Mouse (Mus musculus): ENCODE measurements around the gene Adcy1. TPM values are rescaled to one million over a fixed set of nuclear protein-coding genes. Genes with fewer than 3 reads are reported as not detected.
A peak's percentile ranks its signal among the peaks of the same experiment; 100 is the strongest.
"Not testable (repeated sequence)": the region's sequence is repeated elsewhere in the genome, so short reads cannot be mapped to it uniquely, and the experiment has no call there.

Adcy1 gene
- total RNA-seq, 2 experiments from 2014 or later, result 2.6 to 2.8 TPM

DNA sequence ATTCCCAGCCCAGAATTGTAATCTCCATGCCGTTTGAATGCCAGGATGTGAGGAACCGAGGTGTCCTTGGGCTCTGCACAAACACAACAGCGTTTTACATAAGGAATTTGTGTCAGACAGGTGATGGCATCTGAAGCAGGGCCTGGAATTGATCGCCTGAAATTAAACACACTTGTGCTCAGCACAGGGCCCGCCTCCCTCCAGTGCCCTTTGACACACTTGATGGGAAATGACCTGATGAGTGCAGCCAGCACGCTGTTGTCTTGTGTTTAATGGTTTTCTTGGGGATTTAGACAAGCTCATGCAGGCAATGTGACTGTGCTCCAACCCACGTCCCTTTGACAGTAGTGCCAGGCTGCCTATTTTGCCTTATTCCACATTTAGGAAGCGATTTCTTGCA, 124.2 kb downstream of the Adcy1 start:
- no peak for DNase-seq

DNA sequence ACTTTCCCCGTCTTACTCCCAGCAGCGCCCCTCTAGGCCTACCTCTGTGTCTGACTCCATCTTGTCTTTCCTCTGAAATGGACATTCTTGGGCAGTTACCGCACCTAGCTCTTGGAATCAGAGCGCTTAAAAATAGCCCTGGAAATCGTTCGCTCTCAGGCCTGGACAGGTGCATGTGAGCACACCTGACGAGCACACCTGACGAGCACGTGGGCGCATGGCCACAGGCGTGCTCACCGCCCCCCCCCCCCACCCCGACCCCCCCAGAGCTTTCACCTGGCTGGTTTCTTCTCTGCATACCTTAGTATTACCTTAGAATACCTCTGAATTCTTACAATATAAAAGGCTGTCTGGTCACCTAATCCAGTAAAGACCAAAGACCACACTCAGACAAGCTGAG, 125.2 kb downstream of the Adcy1 start, which contains the start of gene Gm11985:
Gm11985 (minus strand) TSS at position 101 of the 400 bp plus-strand sequence.
- no peak for DNase-seq

DNA sequence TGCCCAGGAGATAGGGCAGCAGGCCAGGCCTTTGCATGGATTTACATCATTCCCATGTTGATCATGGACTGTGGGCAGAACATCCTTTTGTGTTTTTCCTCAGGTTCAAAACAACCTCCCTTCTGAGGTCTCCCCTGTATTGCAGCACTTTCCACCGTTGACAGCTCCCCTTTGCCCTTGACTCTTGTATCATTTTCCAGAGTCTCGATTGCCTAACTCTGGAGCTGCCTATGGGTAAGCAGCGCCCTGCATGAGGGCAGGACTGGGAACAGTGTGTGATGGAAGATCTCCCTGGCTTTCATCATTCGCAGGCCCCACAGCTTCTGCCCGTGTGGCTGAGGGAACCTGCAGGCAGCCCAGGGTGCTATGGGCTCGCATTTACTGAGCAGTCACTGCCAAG, 129.4 kb downstream of the Adcy1 start:
- no peak for DNase-seq

DNA sequence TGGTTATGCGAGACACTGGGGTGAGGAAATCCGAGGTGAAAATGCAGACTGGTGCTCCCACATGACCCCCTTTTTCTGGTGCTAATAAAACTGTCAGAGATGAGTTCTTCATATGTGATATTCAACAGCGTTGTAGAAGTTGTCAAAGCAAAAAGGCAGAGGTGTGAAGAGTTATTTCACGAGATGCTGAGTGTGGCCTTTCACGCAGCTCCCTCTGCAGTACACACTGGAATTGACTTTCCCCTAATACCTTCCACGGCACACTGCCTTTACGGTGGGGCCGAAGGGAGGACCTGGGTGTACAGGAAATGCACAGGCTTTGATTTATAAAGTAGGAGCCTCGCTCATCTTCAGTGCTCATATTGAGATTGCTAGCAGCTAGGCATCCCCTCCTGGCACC, 129.8 kb downstream of the Adcy1 start:
- DNase-seq, result no peak

DNA sequence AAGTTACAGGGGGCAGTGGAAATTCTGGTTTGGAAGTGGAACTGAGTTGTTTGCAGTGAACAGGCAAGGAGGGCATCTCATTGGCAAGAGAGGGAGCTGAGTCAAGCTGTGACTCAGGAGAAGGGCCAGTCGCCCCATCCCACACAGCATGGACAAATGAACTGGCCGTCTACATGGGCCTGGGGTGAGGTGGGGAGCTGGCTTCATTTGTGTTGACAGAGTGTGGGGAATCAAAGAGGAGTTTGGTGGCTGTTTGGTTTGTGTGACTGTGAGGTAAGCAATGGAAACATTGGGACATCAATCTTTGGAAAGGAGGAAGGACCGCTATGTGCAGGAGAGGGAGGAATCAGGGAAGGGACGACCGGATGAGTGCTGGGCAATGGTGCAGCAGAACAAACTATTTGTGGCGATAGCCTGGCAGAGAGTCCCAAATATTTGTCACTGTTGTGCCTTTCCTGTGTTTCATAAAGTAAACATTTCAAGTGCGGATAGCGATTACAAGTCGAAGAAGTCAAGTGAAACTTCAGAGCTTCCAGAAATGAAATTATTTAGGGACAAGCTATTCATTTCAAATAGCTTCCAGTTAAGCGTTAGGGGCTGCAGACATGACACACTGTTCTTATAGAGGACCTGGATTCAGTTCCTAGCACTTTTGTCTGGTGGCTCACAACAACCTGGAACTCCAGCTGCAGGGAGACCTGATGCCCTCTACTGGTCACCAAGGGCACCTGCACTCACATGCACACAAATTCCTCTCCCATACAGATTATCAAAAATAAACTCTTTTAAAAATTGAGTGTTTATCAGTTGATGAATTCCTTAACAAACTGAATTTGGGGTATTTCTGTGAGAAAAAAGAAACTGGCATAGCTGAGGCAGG, 131.4 kb downstream of the Adcy1 start:
- no peak for DNase-seq

DNA sequence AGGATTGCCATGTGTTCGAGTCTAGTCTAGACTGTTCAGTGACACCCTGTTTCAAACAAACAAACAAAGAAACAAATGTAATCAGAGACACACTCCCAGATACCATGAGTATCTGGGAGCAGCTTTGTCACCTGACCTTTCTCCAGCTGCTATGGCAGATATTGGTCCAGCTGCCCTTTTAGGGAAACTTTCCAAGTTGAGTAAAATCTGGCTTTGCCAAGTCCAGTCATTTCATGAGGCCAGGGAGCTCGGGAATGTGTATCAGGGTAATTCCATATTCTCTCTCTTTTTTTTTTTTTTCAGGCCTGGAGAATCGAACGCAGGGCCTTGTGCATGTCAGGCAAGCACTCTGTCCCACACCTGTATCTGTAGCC, 132.0 kb downstream of the Adcy1 start:
- DNase-seq, result no peak

DNA sequence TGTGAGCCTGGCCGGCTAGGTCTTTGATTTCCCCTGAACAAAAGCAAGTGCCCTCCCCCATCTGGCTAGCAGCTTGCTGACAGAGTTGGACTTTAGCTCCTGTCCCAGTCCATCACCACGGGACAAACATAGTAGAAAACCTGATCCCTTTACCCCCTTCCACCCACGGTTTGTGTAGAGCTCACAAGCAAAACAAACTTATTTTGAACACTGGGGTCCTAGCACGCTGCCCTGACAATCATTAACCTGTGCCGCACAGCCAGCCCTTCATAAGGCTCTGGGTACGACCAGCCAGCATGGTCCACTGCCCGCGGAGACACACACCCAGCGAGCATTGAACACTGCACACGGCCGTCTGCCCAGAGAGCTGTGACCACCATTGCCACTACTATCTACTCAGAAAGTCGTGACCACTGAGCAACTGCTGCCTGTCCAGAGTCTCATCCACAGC, 134.2 kb downstream of the Adcy1 start, which contains the start of gene Igfbp1:
Igfbp1 (plus strand) TSS at position 292 of the 451 bp plus-strand sequence.
- DNase-seq, result no peak

DNA sequence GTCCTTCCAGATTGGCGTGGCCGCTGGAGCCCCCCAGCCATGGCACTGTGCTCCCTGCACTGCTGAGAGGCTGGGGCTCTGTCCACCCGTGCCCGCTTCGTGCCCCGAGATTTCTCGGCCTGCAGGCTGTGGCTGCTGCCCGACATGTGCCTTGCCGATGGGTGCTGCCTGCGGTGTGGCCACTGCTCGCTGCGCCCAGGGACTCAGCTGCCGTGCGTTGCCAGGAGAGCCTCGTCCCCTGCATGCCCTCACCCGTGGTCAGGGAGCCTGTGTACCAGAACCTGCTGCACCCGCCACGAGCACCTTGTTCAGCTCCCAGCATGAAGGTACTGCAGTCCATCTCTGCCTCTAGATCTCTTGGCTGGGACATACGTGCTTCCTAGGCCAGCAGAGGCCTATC, 134.7 kb downstream of the Adcy1 start:
- DNase-seq, result no peak

DNA sequence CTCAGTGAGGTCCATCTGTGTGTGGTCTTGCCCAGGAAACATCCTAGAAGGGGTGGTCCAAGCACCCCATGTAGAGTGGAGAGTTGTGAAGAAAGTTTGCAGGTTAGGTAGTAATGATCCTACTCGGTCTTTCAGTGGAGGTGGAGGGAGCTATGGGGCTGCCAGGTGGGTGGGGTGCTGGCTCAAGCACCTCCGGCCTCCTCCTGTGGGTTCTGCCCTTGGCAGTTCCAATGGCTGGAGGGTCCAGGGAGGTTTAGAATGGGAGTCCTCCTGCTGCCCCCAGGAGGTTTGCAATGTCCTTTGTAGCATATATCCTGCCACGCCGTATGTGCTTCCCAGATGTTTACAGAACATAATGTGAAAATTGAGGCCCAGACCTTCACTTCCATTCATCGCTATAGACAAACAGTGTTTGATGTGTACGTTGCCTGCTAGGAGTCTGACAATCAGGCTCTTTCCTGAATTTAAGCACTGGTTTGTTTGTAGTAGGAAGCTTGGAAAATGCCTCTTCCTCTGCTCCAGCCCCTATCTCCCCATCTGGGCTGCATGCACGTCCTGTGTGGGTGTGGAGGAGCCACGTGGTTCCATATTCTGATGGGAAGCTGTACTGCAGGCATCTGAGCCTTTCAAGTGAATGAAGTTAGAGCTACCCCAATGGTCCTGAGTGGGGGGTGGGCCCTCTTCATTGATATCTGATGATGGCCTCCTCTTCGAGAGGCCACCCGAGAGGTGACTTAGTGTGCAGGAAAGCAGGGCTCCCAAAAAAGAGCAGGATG, 135.4 kb downstream of the Adcy1 start:
- DNase-seq, result no peak

DNA sequence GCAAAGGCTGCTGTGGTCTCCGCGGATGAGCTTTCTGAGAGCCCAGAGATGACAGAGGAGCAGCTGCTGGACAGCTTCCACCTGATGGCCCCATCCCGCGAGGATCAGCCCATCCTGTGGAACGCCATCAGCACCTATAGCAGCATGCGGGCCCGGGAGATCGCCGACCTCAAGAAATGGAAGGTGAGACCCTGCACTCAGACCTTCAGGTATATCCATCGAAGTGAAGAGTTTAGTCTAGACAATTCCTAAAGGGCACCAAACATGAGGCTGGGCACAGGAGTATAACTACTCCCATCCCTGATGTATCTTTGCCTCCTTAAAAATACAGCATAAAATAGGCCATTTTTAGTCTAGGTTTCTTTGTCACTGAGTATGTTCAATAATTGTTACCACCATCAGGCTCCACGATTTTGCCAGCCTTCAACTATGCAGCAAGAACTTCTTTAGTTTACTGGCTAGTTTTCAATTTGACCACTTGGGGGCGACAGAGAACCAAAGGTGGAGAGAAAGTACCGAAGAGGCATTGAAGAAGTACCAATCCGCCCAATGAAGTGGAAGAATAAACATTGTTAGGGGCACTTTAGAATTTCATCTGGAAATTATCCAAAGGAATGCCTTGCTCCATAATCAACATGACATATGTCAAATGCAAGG, 136.6 kb downstream of the Adcy1 start:
- DNase-seq, result peak; percentile 70

DNA sequence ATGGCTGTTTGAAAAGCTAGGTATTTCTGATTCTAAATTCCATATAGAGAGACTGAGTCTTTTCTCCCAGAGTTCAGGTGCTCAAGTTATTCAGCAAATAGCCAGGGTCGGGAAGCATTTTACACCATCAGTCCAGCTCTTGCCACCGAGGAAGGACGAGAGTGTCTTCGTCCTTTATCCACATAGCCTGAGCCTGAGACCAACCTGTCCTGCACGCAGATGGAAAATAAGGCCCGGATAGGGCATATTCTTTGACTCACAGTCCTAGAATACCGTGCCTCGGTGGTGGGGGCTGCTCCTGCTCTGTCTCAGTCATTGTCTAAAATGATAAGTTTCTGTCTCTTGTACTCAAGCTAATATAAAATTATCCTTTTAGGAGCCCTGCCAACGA, 137.1 kb downstream of the Adcy1 start:
- DNase-seq, result no peak

DNA sequence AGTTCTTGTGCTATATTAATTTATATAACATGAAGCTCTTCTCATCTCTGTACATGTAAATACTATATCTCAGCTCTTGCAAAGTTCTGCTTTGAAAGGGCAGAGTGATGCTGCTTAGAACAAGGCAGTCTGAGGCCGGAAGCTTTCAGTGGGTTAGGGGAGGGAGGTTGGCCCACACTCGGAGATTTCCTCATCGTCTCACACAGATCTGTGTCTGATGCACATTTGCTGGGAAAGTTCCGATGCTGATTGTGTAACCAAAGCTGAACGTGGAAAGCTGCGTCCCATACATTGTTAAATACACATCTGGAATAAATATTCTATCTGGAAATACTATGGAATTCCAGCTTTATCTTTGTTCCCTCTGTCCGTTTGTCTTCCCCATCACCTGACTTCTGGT, 138.9 kb downstream of the Adcy1 start:
- no peak for DNase-seq

DNA sequence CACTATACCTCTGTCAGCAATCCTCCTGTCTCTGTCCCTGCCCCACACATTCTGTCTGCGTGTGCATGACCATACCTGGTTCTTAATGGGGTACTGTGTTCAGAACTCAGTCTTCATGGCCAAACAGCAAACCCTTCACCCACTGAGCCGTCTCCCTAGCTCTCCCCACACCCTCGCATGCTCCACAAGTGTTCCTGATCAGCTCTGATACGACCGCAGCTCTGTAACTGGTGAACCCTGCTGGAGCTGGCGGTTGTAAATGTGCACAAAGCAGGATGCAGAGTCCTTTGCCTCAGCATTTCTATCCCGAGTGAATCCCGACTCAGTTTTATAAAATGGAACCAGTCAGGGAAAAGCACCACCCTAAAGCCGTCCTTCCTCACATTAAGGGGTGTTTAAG, 140.6 kb downstream of the Adcy1 start:
- DNase-seq, result no peak

DNA sequence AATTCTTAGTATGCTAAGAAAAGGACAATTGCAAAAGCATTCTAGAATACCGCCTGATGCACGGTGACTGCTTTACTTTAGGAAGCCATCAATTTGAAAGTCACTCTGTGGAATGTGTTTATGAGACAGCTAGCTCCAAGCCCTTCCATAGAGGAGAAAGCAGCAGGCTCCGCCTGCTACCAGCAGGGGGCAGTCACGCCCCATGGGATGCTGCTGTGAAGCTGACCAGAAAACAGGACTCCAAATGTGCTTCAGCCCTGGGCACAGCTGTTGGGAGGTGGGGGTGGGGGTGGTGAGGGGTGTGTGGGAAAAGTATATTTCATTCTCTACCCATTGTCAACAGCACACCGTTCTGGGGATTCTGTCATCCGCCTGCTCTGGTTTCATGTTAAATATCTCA, 147.1 kb downstream of the Adcy1 start:
- peak; percentile 87 for DNase-seq

DNA sequence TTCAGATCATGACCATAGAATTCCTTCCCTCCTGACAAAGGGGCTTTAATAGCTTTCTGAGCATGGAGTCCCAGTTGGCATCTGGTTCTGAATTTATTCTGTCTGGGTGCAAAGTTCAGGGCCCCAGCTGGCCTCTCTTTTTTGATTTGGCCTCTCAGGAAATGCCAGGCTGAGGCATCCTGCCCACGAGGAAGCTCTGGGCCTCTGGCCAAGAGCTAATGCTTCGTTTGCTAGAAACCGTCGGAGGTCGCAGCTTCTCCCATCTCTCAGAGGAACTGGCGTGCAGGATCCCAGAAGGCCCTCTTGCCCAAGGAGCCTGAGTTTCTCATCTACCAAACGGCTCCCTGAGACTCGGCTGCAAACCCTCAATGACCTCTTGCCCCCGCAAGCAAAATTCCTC, 147.9 kb downstream of the Adcy1 start:
- no peak for DNase-seq

DNA sequence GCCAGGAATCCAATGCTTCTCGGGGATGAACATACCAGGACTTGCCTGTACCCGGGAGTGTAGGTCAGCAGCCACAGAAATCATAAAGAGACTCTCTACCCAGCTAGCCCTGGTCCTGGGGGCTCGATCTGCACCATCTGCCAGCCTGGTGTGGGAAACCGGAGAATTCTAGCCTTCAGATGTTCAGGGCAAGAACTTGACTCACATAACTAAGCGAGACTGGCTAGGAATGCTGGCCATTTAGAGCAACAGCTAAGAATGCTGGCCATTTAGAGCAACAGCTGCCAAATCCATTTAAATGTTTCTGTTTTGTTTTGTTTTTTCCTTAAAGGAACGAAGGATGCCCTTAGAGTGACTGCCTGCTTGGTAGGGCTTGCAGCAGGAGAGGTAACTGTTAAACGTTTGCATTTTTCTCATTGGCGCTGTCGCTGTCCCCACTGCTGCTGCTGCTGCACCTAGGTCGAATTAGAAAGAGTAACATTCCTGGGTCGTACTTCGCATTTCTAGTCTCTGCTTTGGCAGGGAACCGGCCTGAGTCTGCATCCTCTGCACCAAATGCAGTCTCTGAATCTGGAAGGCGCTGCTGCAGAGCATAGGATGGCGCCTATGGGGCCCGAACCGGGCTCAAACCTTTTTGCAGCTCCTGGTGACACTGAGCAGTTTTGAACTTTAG, 149.0 kb downstream of the Adcy1 start:
- no peak for DNase-seq

DNA sequence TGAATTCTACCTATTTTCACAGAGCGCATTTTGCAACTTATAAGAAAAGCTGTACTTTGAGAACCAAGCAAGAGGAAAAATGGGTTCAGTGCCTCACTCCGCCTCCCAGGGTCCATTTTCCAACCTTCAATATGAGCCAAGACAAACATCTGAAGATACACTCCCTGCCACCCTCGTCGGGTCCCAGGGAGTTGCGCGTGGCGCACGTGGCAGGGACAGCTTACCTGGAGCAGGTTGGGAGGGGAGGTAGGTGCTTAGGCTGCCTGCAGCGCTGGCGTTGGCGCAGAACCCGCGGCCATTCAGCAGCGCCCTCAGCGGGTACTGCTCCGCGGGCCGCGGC, 149.8 kb downstream of the Adcy1 start:
- DNase-seq, result no peak

DNA sequence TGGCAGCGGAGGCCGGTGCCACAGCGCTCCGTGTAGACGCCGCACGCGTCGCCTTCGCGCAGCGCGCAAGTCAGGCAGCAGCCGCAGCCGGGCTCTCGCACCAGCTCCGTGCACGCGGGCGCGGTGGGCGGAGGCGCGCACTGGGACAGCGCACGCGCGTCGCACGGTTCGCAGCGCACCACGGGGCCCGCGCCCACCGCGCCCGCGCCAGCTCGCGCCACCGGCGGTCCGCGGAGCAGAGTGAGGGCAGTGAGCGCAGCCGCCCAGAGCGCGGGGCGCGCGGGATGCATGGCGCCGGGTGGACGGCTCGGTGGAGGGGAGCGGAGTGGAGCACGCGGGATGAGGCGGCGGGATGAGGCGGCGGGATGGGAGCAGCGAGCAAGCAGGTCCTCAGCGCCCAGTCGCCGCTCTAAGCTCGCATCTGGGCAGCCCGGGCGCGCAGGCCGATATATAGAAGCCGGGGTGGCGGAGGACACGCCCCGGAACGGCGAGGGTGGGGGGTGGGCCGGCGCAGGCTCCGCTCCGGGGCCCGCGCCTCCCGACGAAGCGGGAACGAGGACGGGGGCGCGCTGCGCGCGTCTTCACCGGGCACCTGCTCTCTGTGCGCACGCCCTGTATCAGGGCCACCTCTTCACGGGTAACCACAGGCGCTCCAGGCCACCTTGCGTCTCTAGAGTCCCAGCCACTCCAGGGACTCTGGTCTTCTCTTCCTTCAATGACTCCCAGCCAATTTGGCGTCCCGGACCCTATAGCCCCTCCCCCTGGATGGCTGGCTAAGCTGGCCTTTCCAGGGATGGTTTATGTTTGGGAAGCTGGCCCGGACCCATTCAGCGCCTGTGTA, 150.4 kb downstream of the Adcy1 start, which contains the start of gene Igfbp3:
Igfbp3 (minus strand) TSS at position 423 of the 841 bp plus-strand sequence.
- DNase-seq, result peak; percentile 48

DNA sequence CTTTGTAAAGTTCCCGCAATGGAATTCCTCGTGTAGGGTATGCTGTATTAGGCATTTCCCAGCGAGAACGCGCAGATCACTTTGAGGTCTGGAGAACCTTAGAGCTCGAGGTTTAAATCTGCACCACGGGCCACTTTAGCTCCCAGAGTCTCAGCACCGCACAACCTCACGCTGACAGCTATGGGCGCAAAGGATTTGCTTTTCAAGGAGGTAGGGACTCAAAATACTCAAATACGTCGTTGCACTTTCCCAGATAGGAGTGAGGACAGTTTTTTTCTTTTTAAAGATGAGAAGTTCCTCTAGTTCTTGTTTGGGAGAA, 151.0 kb downstream of the Adcy1 start:
- no peak for DNase-seq

DNA sequence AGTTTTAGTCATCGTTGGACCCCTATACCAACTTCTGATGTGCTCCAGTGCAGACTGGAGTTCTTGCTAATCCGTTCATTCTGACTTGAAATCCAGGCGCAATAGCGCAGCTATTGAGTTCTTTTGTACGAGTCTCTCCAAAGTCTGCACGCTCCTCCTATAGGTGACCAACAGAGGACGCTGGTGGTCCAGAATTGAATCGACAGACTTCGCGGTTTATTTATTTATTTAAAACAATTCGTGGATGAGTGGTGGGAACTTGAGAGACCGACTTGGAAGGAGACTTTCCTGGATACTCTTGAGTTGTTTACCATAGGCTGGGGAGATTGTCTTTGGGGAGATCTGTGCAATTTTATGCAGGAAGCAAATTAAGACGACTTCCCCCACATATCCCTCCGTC, 151.5 kb downstream of the Adcy1 start:
- peak; percentile 70 for DNase-seq

DNA sequence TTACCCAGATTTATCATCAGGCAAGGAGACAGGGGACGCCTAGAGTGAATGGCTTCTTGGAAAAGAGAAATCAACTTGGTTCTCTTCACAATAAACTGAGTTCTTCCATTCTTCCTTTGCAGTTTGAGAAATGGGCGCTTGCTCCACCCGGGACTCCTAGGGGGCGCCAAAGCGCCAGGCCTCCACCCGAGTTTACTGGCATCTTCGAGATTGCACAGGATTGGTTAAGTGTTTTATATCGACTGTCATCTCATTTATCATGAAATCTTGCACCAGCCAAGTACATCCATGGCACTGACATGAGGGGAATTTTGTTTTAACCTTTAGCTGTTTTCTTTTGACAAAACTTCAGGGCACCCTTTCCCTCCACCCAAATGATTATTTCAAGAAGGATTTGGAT, 152.4 kb downstream of the Adcy1 start:
- peak; percentile 74 for DNase-seq

DNA sequence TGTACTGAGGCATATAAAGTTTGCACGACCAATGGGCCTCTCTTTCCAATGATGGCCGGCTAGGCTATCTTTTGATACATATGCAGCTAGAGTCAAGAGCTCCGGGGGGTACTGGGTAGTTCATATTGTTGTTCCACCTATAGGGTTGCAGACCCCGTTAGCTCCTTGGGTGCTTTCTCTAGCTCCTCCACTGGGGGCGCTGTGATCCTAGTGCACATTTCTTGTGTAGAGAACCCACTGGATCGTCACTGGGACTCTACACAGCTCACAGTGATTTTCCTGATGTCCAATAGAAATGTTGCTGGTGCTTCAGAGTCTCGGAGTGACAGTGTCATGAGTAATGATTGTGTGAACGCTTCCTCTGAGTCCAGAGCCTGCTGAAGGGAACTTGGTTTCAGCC, 158.5 kb downstream of the Adcy1 start:
- DNase-seq, result not testable (repeated sequence)

Measured in heart, postnatal 4 days (tissue).